Comparison of ENCODE assay signal across 11 mouse cellular contexts in the genomic region with DNA sequence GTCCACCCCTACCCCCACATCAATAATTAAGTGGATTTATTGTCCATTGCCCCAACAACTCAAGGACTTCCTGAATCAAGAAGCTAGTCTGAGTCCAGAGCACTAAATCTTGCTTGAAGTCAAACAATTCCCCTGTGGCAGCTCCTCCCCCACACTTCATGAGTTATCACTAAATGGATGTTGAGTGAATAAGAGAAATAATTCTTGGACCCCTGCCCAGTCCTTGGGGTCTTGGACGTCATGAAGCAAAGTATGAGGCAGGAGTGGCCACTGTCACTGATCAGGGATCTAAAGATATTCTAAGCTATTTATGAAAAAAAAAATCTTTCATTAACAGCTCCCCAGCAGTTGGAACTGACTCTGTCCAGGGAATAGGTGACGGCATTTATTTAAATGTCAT.
"Had no signal": no experiment of that assay in that cellular context is flagged by ENCODE, and none has a peak within 500 bp of the region (broad histone marks: within the 10 kb centered on the region; RNA-seq: fewer than 3 reads in every experiment).

No protein-coding gene starts in this region.

- H3K27me3 ChIP-seq: liver, embryonic 13.5 days; stomach, embryonic 15.5 days had no signal

- H3K4me2 ChIP-seq: liver, embryonic 13.5 days; midbrain, embryonic 13.5 days; stomach, embryonic 15.5 days had no signal

- H3K27ac ChIP-seq: left cerebral cortex, adult 2 months; limb, embryonic 10.5 days; midbrain, embryonic 13.5 days; stomach, embryonic 15.5 days had no signal

- ATAC-seq: intestine, postnatal 0 days; liver, postnatal 0 days had no signal

- H3K9me3 ChIP-seq: limb, embryonic 10.5 days; liver, embryonic 13.5 days; midbrain, embryonic 13.5 days; stomach, embryonic 15.5 days had no signal

- H3K9ac ChIP-seq: liver, embryonic 13.5 days; liver, postnatal 0 days; midbrain, embryonic 13.5 days; stomach, embryonic 15.5 days had no signal

- DNase-seq: liver, embryonic 13.5 days; liver, postnatal 0 days; lung, postnatal 36 days; right cerebral cortex, postnatal 14 days; thymus, adult 2 months; thymus, postnatal 36 days had no signal

- H3K4me3 ChIP-seq: left cerebral cortex, adult 2 months; limb, embryonic 10.5 days; liver, embryonic 13.5 days; midbrain, embryonic 13.5 days; stomach, embryonic 15.5 days had no signal
